Mouse (Mus musculus): Measurements from ENCODE around the gene Fbxo42.

Fbxo42 gene

DNA sequence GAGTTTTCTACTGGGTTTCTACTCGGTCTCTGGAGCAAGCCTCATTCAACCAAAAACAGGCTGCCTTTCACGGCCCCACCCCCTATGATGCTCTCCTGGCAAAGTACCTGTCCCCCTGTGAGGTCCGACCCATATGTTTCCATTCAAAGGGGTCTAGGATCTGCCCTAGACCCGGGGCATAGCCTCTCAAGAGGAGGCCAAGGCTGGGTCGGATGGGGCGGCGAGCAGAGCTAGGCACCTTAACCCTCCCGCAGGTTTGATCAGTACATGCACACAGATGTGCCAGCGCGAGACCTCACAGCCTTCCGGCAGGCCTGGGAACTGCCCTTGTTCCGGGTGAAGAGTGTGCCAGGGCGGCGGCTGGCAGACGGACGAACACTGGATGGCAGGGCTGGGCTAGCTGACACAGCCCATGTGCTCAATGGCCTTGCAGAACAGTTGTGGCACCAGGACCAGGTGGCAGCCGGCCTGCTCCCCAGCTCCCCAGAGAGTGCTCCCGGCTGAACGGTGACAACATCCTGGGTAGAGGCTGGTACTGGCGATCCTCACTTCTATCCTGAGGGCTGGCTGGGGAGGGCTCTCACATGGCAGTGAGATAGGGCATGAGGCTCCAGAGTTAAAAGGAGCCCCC is 72.0 kb downstream of the Fbxo42 start:
- DNase-seq (ENCODE audit: low read depth) = no peak

- no peak for DNase-seq (ENCODE audit: low read depth)
Measured at GRCm38 (mm10) chr4:141221848-141222247, 74.1 kb downstream of the Fbxo42 start.

DNA sequence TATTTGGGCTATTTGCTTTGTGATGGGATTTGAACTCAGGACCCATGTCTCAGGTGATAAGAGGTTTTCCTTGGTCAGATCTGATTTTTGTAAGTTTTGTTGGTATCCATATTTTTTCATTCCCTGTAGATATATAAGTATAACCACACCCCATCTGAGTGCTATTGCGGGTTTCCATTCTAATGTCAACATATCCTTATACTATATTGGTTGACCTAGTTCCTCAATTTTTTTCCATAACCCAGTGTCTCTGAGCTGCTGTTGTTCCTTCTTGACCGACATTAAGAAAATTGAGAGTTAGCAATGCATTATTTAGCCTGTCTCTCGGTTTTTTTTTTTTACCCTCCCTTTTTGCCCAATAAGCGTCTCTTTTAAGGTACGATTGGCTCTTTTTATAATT is 75.0 kb downstream of the Fbxo42 start:
- DNase-seq (ENCODE audit: low read depth) = no peak

- DNase-seq (ENCODE audit: low read depth) = no peak
Measured at GRCm38 (mm10) chr4:141228687-141229086, 81.0 kb downstream of the Fbxo42 start.

GRCm38 (mm10) chr4:141233196-141233595 is 85.5 kb downstream of the Fbxo42 start:
- no peak for DNase-seq (ENCODE audit: low read depth)

DNA sequence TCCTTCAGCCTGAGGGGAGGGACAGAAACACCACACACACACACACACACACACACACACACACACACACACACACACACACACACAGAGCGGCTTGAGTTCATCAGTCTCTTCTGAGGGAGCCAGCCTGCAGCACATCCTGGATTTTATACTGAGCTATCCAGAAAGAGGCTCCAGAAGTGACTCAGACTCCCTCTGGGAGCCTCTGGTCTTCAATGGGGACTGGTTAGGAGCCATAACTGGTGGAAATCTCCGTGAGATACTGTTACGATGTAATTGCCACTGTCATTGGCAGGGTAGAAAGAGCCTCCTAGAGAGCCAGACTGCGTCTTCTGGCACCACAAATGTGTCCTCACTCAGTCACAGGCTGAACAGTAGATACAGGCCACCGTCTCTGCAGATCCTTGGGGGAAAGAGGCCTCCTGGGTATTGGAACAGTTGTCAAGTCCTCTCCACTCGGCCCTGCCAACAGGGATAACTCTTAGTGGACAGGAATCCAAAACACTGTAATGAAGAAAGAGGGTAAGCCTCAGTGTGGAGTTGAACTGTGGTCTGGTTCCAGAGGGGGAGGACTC is 87.9 kb downstream of the Fbxo42 start:
- no peak for DNase-seq (ENCODE audit: low read depth)

DNA sequence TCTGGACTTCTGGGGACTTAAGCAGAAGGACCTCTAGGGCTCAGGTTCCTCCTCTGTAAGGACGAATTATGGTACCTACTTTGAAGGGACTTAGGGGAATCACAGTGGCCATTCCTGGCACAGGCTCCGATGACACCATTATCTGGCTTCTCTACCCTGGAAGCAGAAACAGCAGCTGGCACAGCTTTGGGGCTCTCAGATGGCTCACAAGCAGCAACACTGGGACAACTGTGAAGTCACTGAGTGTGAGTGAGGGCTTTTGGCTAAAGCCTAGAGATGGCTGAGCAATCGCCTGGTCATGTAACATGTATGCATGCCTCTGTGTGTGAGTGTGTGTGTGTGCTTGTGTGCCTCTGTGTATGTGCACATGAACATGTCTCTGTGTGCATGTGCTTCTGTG is 89.1 kb downstream of the Fbxo42 start:
- no peak for DNase-seq (ENCODE audit: low read depth)

DNA sequence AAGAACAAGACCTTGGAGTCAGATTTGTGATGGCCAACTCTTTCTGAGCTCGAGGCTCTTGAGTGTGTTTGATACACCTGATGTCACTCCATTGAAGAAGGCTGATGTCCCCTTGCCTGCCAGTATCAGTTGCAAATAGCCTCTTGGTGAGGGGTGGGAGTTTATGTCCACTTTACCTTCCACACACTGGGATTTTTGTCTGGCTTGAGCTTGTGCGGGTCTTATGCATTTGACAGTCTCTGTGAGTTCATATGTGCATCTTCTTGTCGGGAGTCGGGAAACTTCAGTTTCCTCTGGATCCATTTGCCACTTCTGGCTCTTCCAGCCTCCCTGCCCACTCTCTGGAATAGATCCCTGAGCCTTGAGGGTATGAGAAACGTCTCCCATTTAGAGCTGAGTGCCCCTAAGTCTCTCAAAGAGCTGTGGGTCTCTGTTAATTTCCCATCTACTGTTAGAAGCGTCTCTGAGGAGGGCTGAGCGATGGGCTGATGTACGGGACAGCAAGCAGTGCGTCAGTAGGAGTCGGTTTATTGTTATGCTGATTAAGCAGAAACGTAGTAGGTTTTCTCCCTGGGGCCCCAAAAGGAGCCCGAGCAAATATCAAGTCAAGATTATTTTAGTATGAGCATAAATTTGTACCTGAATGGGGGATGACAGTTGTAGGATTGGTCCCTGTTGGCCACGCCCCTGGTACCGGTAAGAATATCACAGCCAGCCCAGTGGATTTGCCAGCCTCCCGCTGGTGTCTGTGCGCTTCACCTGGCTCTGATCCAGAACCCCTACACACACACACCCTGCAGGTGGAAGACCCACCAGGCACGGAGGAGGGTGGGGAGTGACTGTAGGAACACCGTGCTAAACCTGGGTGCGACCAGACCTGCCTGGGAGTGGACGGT is 91.0 kb downstream of the Fbxo42 start:
- DNase-seq (ENCODE audit: low read depth) = no peak

DNA sequence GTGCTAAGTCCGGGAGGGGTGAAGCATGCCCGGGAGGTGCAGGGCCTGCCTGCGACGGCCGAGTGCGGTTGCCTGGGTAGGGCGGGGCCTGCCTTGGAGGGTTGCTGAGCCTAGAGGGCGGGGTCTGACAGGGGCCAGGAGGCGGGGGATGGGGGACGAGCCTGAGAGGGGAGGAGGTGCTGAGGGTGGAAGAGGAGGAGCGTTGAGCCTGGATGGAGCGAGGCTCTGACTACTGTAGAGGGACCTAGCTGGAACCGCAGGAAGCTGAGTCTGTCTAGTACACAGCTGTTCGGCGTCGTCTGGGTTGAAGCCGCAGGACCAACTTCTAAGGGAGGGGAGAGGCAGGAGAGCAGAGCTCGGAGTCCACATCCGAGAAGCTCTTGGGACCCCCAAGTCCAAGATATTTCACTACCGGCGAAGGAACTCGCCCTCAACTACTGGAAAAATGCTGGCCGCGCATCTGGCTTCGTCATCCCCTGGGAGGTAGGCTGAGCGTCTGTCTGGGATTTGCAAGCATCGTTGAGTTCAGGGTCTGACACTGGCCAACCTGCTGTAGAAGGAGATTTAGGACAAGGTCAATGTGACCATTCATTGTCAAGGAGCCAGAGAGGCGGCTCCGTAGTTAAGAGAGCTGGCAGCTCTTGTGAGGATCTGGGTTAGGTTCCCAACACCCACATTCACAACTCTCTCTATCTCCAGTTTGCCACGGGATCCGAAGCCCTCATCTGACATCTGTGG is 91.8 kb downstream of the Fbxo42 start, which contains the start of gene Arhgef19:
TSS of gene Arhgef19 (plus strand) at position 112 of the 738 bp plus-strand sequence.
- peak; percentile 83 for DNase-seq (ENCODE audit: low read depth)

DNA sequence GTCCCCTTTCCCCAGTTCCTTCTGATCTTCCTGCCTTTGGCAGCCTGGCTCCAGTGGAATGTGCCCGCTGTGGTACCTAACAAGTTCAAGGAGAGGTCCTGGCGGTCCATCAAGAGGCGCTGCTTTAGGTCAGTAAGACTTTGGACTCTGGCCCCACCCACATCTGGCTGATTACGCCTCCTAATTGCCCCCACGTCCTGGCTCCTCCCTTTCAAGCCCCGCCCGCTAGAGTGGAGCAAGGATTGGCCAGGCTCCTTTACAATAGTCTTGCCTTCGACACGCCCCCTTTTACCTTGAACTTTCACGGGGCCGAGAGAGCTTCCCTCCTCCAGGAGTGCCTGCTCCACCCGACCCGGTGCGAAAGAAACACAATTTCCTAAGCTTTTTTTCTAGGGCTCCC is 92.9 kb downstream of the Fbxo42 start:
- DNase-seq (ENCODE audit: low read depth) = no peak

DNA sequence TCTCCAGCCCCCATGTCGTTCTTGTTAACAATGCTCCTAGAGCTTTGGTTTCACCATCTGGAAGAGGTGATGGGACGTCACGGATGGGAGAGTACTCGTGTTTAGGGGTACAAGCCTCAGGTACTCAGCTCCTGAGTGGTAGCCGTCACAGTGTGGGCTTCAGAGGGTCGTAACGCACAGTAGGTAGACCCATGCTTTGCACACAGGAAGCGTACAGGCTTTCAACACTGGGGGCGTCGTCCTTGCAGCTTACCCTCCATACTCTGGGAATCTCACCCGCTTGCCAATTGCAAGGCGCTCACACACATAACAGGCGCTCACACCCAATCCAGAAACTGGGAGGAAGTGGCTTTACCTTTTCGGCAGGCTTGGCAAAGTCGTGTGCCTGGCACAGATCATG is 94.1 kb downstream of the Fbxo42 start:
- no peak for DNase-seq (ENCODE audit: low read depth)

DNA sequence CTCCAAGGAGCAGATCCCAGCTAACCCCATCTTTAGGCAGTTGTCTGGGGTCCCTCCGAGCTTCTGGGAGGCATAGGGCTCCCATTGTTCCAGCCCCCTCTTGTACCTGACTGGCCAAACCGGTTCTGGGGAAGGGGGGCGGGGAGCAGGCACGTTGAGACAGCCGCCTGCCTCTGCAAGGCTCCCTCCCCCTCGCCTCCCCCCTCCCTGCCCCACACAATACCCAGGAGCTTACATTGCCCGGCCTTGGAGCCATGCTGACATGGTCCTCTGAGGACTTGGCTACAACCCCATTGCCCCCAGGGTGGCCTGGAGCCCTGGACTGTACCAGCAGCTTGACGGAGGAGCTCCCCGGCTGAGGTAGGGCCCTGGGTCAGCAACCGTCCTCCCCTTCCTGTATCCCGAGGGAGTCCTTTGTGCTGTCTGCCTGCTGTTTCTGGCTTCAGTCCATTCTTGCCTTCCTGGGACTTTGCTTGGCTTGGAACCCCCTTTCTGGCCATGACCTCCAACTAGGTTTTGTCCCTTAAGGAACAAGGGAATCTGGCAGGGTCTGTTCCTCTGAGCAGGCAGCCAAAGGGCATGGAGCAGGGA is 95.0 kb downstream of the Fbxo42 start:
- no peak for DNase-seq (ENCODE audit: low read depth)

DNA sequence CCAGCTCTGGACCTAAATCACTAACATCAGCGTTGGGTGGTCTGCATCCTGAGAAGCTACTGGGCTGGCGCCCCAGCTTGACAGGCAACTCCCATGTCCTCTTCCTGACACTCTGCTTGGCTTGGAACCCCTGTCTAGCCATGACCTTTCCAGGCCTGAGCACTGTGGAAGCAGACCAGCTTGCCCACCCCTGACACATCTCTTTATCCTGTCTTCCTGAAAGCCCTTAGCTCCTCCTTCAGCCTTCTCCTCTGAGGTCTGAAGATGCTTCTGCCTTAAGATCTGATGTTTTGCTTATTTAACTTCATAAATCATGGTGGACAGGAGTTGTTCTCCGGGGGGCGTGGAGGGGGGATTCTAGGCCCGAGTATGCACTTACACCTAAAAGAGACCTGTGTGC is 95.9 kb downstream of the Fbxo42 start:
- DNase-seq (ENCODE audit: low read depth) = no peak

DNA sequence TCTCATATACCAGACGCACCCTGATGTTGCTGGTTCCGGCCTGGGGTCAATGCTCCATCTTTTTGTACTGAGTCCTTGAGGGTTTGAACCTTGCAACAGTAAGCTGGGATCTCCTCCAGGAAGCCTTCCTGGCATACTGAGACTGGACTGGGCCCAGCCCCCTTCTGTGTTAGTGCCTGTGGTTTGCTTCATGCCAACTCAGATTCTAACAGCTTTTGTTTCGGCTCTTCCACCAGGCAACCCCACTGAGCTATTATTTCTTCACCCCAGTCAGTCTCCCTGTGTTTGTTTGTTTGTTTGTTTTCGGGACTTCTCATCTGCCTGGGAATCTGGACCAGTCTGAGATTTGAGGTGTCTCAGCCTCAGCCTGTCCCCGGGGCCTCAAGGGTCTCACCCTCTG is 96.7 kb downstream of the Fbxo42 start:
- no peak for DNase-seq (ENCODE audit: low read depth)

DNA sequence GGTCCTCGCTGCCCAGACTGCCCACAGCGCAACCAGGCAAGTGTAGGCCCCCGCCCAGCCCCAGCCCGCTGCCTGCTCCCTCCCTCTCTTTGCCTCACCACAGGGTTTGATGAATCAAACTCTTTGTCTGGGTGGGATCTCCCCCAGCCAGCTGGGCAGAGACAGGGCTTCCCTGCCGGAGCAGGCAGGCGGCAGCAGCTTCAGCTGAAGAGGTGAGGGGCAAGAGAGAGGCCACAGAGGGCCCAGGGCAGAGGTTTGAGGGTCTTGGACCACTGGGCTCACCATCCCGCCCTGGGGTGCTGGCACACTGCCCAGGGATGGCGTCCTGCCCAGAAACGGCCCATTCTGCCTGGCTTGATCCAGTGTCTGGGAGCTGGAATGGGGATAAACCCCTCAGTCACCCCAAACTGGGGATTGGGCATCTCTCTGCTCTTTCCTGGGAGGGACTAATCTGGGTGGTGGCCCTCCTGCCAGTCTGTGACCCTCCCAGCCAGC is 97.3 kb downstream of the Fbxo42 start:
- DNase-seq (ENCODE audit: low read depth) = no peak

DNA sequence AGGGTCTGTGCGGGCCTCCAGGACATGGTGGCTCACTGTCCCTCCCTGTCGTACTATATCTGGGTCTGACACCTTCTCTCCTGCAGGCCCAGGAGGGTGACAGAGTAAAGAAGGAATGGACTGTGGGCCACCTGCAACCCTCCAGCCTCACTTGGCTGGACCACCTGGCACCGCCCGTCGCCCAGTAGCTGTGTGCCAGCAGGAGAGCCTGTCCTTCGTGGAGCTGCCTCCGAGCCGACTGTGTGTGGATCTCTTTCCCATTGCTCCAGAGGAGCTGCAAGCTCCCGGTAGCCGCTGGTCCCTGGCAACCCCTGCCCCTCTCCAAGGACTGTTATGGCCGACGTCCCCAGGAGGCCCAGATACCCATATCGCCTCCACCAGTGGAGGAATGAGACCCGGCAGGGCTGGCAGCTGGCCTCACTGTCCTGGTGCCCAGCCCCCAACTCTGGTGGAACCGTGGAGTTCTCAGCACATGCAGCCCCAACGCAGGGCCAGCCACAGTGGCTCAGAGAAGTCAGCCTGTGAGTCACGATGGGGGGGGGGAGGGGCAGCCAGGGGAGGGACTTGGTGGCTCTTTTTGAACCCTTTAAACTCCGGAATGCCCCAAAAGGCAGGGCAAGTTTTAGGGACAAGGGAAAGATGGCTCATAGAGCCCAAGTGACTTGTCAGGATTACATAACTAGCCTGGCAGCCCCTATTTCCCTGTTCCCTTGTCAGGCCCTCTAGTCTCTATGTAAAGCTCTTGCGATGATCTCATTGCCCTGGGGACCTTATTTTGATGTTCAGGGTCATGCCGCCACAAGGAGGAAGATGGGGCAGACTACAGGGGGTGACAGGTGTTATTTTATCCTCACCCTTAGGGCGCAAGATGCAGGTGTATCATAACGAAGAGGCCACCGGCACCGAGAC is 98.6 kb downstream of the Fbxo42 start:
- DNase-seq (ENCODE audit: low read depth) = no peak

GRCm38 (mm10) chr4:141246998-141247350 is 99.3 kb downstream of the Fbxo42 start:
- no peak for DNase-seq (ENCODE audit: low read depth)

DNA sequence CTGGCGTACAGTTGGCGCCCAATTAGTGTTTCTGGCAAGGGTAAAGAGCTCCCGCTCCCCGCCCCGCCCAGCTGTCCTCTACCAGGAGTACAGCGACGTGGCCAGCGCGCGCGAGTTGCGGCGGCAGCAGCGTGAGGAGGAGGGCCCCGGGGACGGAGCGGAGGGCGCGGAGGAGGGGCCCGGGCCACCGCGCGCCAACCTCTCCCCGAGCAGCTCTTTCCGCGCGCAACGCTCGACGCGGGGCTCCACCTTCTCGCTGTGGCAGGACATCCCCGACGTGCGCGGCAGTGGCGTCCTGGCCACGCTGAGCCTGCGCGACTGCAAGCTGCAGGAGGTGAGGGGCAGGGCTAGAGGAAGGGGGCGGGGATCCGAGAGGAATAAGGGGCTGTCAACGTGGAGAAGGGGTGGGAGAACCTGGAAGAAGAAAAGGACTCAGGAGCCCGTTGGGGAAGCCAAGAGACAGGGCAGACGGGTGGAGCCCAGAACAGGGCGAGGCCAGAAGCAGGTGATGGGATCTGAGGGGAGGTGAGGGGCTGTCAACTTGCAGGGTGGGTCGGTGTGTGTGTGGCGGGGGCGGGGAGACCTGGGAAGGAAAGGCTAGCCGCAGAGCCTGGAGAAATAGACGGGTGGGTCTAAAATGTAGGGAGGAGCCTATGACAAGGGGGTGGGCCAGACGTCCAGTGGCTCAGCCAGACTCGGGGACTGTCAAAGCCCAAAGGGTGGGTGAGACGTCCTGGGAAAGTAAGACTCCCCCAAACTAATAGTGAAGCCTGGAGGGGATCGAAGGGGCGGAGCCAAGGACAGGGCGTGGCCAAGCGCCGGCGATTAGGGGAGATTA is 100.3 kb downstream of the Fbxo42 start:
- no peak for DNase-seq (ENCODE audit: low read depth)

- no peak for DNase-seq (ENCODE audit: low read depth)
Measured at GRCm38 (mm10) chr4:141248614-141248978, 100.9 kb downstream of the Fbxo42 start.

DNA sequence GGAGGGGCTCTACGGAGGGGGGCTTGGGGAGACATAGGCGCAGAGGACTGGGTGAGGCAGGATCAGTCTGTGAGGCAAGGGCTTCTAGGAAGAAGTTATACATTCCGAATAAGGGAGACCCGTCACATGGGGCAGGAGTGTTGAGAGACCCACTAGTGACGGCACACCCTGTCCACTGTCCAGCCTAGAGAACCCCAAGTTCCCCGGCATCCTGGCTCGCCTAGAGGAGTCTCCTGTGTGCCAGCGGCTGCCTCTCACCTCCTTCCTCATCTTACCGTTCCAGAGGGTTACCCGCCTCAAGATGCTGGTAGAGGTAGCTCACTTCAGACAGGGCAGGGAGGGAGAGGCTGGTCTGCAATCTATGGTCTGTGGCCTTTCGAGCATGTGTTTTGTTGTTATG is 101.7 kb downstream of the Fbxo42 start:
- no peak for DNase-seq (ENCODE audit: low read depth)

All from naive thymus-derived CD4-positive, alpha-beta T cell, adult 2 months (primary cell).